Mouse (Mus musculus) cerebellum, adult 2 months (tissue): Measurements from ENCODE around the gene Wnt1.

Experiments used
- CTCF ChIP-seq: fragments of 200-500 bp; IDR thresholded peaks from 2 replicates; pipeline ENCODE4 v1.5.1; 2011; ENCODE audit warnings: low read depth, mild to moderate bottlenecking, control low read depth, low read length, moderate library complexity, borderline replicate concordance; ENCODE audit not compliant: insufficient read depth
- POLR2A ChIP-seq: fragments of 200-500 bp; IDR thresholded peaks from 2 replicates; pipeline ENCODE4 v1.6.1; 2011; ENCODE audit warnings: low read length, control low read depth, borderline replicate concordance; ENCODE audit not compliant: insufficient read depth

DNA sequence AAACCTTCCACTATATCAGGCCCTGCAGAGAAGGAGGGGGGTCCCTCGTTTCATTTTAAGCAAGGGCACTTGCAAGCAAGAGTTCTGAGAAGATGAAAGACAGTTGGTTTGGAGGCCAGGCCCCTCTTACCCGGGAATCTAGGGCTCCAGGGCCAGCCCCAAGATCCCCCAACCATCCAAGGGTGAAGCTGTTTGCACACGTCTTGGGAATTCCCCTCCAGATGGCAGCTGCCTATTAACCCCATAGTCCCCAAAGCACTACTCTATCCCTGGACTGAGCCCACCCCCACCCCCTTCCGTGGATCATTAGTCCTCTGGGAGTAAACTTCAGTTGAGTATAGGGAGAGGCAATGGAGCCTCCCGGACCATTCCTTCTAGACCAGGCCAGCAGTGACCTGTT, 14.1 kb upstream of the Wnt1 start:
- TF ChIP-seq CTCF (no peak), POLR2A (no peak)
